Mouse (Mus musculus) embryonic facial prominence, embryonic 10.5 days (tissue): ENCODE measurements around the gene Eif5. TPM values are rescaled to one million over a fixed set of nuclear protein-coding genes. Genes with fewer than 3 reads are reported as not detected.

ENCODE experiments used
- DNase-seq: peaks from one replicate; pipeline ENCODE4 v3.0.0-alpha.2; 2017; ENCODE audit warnings: low spot score
- H3K27ac ChIP-seq: fragments of 300-500 bp; sonication (generic); replicated peaks from 2 replicates; pipeline ENCODE4 v1.5.1; 2016; ENCODE audit warnings: mild to moderate bottlenecking
- H3K27me3 ChIP-seq: fragments of 300-500 bp; sonication (generic); replicated peaks from 2 replicates; pipeline ENCODE4 v1.6.1; 2016; ENCODE audit warnings: low read depth, mild to moderate bottlenecking; ENCODE audit not compliant: poor library complexity, severe bottlenecking
- H3K36me3 ChIP-seq: fragments of 300-500 bp; sonication (generic); replicated peaks from 2 replicates; pipeline ENCODE4 v1.6.1; 2016; ENCODE audit warnings: mild to moderate bottlenecking, moderate library complexity
- H3K4me1 ChIP-seq: fragments of 300-500 bp; sonication (generic); 2 replicates; pipeline ENCODE4 v1.6.1; 2016
- H3K4me3 ChIP-seq: fragments of 300-500 bp; sonication (generic); 2 replicates; pipeline ENCODE4 v1.5.1; 2016; ENCODE audit warnings: mild to moderate bottlenecking, moderate library complexity
- H3K9me3 ChIP-seq: fragments of 300-500 bp; sonication (generic); 2 replicates; pipeline ENCODE4 v1.6.1; 2016; ENCODE audit warnings: mild to moderate bottlenecking
- WGBS: fragments of 180-500 bp; shearing (Covaris S2); methylation state at CpG from one replicate; pipeline ENCODE4 v1.1.7; 2016; 5-methylcytosine and 5-hydroxymethylcytosine counted together
- polyA plus RNA-seq: library from polyadenylated mRNA; unstranded; fragments of >200 nt; fragmentation: Nextera tagmentation; extraction: Ambion mirVana; gene quantifications from 2 replicates; pipeline ENCODE4 v1.2.1, GENCODE M21; 2016

Gene Eif5
- polyA plus RNA-seq, 1 experiment from 2014 or later: 722 TPM

- Histone ChIP-seq H3K36me3 (no peaks in the 10 kb centered on the region), H3K9me3 (0 out of 2 replicates have a peak, but pooled peaks cover 3% of the 10 kb centered on the region), H3K4me1 (no peaks in the 10 kb centered on the region), H3K27me3 (no peaks in the 10 kb centered on the region), H3K27ac (no peak overlapping the region), H3K4me3 (no peak overlapping the region)
- no peak for DNase-seq
- WGBS: 23% methylated on average over 8 of the region's 8 CpGs
Observed at GRCm38 (mm10) chr12:111529192-111529591, 8.6 kb upstream of the Eif5 start.

GRCm38 (mm10) chr12:111533096-111533794, 4.6 kb upstream of the Eif5 start:
- no peaks in the 10 kb centered on the region for H3K36me3 ChIP-seq
- H3K4me1 ChIP-seq: peaks cover 9% of the 10 kb centered on the region
- no peak overlapping the region for H3K27ac ChIP-seq
- no peaks in the 10 kb centered on the region for H3K27me3 ChIP-seq
- H3K4me3 ChIP-seq: no peak overlapping the region
- no peaks in the 10 kb centered on the region for H3K9me3 ChIP-seq
- DNase-seq: no peak
- 66% methylated on average over 11 of the region's 11 CpGs for WGBS

- Histone ChIP-seq H3K4me3 (no peak overlapping the region), H3K36me3 (peaks cover 17% of the 10 kb centered on the region), H3K27me3 (no peaks in the 10 kb centered on the region), H3K9me3 (no peaks in the 10 kb centered on the region), H3K27ac (no peak overlapping the region), H3K4me1 (peaks cover 23% of the 10 kb centered on the region)
- DNase-seq: no peak
- WGBS: 67% methylated on average over 6 of the region's 6 CpGs
Observed at GRCm38 (mm10) chr12:111535281-111535680, 2.5 kb upstream of the Eif5 start.

- H3K4me3 ChIP-seq: no peak overlapping the region
- no peaks in the 10 kb centered on the region for H3K27me3 ChIP-seq
- peaks cover 22% of the 10 kb centered on the region for H3K36me3 ChIP-seq
- H3K9me3 ChIP-seq: no peaks in the 10 kb centered on the region
- H3K4me1 ChIP-seq: peaks cover 23% of the 10 kb centered on the region
- 86% methylated on average over 5 of the region's 5 CpGs for WGBS
- no peak for DNase-seq
- no peak overlapping the region for H3K27ac ChIP-seq
Observed at GRCm38 (mm10) chr12:111535762-111536161, 2.1 kb upstream of the Eif5 start.

GRCm38 (mm10) chr12:111536746-111537145, 1.1 kb upstream of the Eif5 start:
- peak overlapping the region; percentile 96 for H3K4me3 ChIP-seq
- peaks cover 25% of the 10 kb centered on the region for H3K4me1 ChIP-seq
- peaks cover 32% of the 10 kb centered on the region for H3K36me3 ChIP-seq
- H3K9me3 ChIP-seq: no peaks in the 10 kb centered on the region
- H3K27ac ChIP-seq: peak overlapping the region; percentile 96
- H3K27me3 ChIP-seq: no peaks in the 10 kb centered on the region
- no peak for DNase-seq
- WGBS: 57% methylated on average over 4 of the region's 4 CpGs

GRCm38 (mm10) chr12:111537341-111537740, 475 bp upstream of the Eif5 start:
- Histone ChIP-seq H3K36me3 (peaks cover 38% of the 10 kb centered on the region), H3K4me3 (peak overlapping the region; percentile 96), H3K4me1 (peaks cover 25% of the 10 kb centered on the region), H3K9me3 (no peaks in the 10 kb centered on the region), H3K27me3 (no peaks in the 10 kb centered on the region), H3K27ac (peak overlapping the region; percentile 96)
- no peak for DNase-seq
- WGBS: under 1% methylated on average over 22 of the region's 22 CpGs

GRCm38 (mm10) chr12:111538292-111539040, 650 bp downstream of the Eif5 start:
- Histone ChIP-seq H3K27me3 (no peaks in the 10 kb centered on the region), H3K4me3 (peak overlapping the region; percentile 96), H3K36me3 (peaks cover 49% of the 10 kb centered on the region), H3K9me3 (no peaks in the 10 kb centered on the region), H3K4me1 (peaks cover 25% of the 10 kb centered on the region), H3K27ac (peak overlapping the region; percentile 96)
- DNase-seq: peak; percentile 88
- WGBS: under 1% methylated on average over 111 of the region's 111 CpGs

GRCm38 (mm10) chr12:111539041-111539345, 1.2 kb downstream of the Eif5 start:
- H3K4me1 ChIP-seq: peaks cover 25% of the 10 kb centered on the region
- peak overlapping the region; percentile 96 for H3K27ac ChIP-seq
- DNase-seq: no peak
- 2% methylated on average over 18 of the region's 18 CpGs for WGBS
- H3K4me3 ChIP-seq: peak overlapping the region; percentile 96
- H3K27me3 ChIP-seq: no peaks in the 10 kb centered on the region
- no peaks in the 10 kb centered on the region for H3K9me3 ChIP-seq
- H3K36me3 ChIP-seq: peaks cover 54% of the 10 kb centered on the region

- DNase-seq: no peak
- Histone ChIP-seq H3K4me1 (no peaks in the 10 kb centered on the region), H3K27me3 (no peaks in the 10 kb centered on the region), H3K27ac (no peak overlapping the region), H3K4me3 (no peak overlapping the region), H3K36me3 (peaks cover 68% of the 10 kb centered on the region), H3K9me3 (no peaks in the 10 kb centered on the region)
- WGBS: 88% methylated on average over 3 of the region's 3 CpGs
Observed at GRCm38 (mm10) chr12:111547070-111547469, 9.3 kb downstream of the Eif5 start.

GRCm38 (mm10) chr12:111548555-111549289, 10.9 kb downstream of the Eif5 start:
- no peaks in the 10 kb centered on the region for H3K27me3 ChIP-seq
- no peak overlapping the region for H3K4me3 ChIP-seq
- no peaks in the 10 kb centered on the region for H3K4me1 ChIP-seq
- H3K9me3 ChIP-seq: no peaks in the 10 kb centered on the region
- H3K36me3 ChIP-seq: peaks cover 51% of the 10 kb centered on the region
- WGBS: 64% methylated on average over 2 of the region's 2 CpGs
- no peak for DNase-seq
- H3K27ac ChIP-seq: no peak overlapping the region

GRCm38 (mm10) chr12:111550679-111551078, 12.9 kb downstream of the Eif5 start:
- H3K27ac ChIP-seq: no peak overlapping the region
- no peak for DNase-seq
- H3K36me3 ChIP-seq: peaks cover 35% of the 10 kb centered on the region
- no peaks in the 10 kb centered on the region for H3K4me1 ChIP-seq
- no peaks in the 10 kb centered on the region for H3K9me3 ChIP-seq
- no peaks in the 10 kb centered on the region for H3K27me3 ChIP-seq
- 46% methylated on average over 1 of the region's 1 CpGs for WGBS
- H3K4me3 ChIP-seq: no peak overlapping the region

- H3K27me3 ChIP-seq: no peaks in the 10 kb centered on the region
- no peak overlapping the region for H3K27ac ChIP-seq
- no peaks in the 10 kb centered on the region for H3K9me3 ChIP-seq
- WGBS: 70% methylated on average over 8 of the region's 8 CpGs
- no peak for DNase-seq
- no peak overlapping the region for H3K4me3 ChIP-seq
- H3K4me1 ChIP-seq: no peaks in the 10 kb centered on the region
- H3K36me3 ChIP-seq: peaks cover 18% of the 10 kb centered on the region
Observed at GRCm38 (mm10) chr12:111552342-111552741, 14.5 kb downstream of the Eif5 start.
